Mouse (Mus musculus): ENCODE measurements around the gene Thsd7b.
"Not testable (repeated sequence)": the region's sequence is repeated elsewhere in the genome, so short reads cannot be mapped to it uniquely, and the experiment has no call there.

The Thsd7b gene

GRCm38 (mm10) chr1:129532206-129532605, 259.1 kb downstream of the Thsd7b start:
- DNase-seq = no peak

- no peak for DNase-seq
Measured at GRCm38 (mm10) chr1:129538508-129538907, 265.4 kb downstream of the Thsd7b start.

DNA sequence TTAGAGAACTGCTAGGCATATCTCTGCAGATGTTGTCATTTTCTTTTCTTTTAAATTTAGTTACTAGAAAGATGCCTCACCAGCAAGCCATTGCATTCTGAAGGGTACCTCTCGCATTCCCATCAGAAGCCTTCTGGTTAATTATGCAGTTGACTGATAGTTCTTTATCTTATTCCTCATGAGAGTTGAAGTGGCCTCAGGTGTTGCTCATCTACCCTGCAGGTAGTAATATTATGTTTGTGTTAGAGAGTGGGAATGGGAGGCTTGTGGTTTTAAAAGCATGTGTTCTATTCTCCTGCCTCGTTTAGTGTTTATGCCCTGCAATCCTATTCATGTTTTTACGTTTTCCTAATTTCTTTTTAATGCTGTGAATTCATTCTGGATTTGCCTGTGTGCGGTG, 265.9 kb downstream of the Thsd7b start:
- no peak for DNase-seq

GRCm38 (mm10) chr1:129540751-129541150, 267.6 kb downstream of the Thsd7b start:
- no peak for DNase-seq

DNA sequence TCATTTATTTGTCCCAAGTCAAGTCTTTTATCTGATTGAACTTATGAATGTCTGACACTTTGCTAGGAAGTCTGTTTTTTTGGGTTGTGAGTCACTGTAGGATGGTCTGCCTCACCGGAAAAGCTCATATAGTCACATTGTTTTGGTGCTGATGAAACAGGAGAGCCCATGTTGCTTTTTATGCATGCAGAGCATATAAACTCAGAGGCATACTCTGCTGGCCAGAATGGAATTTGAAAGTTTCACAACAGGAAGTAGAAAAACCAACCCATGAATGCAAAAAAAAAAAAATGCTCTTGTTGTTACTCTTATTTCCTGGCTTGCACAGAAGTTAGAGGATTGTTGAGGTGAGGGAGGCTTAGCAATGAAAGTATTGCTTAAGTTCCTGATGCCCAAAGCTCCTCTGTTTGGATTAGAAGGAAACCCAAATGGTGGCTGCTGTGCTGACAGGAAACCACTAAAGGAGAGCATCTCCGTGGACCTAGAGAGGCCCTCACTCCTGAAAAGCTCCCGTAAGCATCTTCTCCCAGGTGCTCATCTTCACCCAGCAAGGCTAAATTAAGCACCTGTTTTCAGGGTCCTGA, 269.6 kb downstream of the Thsd7b start:
- no peak for DNase-seq

DNA sequence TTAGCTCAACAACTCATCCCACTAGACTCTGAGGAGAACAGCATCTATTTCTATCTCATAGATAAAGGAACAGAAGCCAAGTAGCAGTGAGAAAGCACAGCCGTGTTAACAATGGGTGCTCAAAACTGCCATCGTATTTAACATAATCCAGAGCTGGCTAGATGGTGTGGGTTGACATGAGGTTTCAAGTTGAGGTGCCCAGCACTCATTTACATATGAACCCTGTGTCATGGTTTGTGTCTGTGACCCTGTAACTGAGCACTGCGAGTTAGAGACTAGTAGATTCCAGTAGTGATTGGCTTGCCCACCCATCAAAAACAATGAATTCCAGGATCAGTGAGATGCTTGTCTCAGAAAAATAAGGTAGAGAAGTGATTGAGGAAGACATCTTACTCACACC, 270.1 kb downstream of the Thsd7b start:
- DNase-seq = no peak

DNA sequence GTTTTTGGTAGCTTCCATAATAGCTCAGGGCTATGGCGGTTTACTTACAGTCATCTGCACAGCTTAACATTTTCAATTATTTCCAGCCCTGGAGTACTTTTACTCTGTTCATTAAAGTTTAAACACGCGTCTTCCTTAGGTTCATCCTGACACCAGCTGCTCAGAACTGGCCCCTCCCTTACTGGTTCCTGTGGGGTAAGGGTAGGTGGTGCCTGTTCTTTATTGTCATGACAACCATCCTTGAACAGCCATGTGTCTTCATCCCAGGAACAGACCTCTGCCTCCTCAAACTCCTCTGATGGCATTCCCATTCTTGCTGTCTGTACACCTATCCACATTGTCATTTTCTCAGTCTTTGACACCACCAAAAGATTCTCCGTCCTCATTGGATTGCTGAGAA, 285.0 kb downstream of the Thsd7b start:
- no peak for DNase-seq

DNA sequence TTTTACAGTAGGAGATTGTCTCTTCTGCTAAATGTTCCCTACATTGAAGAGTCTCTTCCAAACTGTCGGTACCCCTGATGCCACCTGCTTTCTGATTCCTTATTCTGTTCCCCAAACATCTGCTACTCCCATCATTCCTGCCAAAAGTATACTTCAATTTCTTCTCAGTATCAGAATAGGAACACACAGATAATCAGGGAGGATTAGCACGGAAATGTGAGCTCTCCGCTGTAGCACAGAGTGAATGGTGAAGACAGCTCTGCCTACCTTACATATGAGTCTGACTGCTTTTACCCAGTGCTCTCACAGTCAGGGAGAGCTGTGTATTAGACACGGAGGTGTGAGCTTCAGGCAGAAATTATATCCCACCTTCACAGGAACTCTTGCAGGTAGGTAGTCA, 286.0 kb downstream of the Thsd7b start:
- no peak for DNase-seq

DNA sequence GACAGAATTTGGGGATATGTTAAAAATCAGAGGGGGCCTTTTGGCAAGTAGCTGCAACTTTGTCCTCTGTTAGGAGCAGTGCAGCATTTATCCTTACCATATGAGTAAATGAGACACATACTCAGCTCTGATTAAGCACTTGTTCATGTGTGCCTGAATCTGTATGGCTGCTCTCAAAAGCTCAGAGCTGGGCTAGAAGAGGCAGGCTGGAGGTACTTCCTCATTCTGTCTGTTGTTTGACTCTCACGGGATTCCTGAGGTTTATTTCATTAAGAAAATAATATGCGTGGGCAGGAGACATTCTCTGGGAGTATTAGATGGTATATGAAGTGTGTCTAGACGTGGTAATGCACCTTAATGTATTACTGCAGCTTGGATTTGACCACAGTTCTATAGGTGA, 286.7 kb downstream of the Thsd7b start:
- DNase-seq = no peak

DNA sequence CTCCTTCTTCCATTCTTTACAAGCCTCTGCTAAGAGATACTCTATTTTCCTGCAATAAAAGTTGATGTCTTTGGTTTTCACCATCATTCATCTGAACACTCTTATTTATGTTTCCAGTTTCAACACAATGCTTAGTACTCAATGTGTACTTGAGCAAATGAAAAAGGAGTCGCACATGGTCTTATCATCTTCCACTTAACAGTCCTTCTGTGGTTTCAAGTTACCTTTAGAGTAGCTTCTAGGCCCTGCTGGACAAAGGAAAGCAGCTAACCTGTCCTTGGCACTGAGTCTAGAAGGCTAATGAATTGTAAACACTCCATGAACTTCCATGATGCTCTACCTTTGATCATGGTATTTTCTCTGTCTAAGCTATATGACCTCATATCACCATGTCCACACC, 289.6 kb downstream of the Thsd7b start:
- DNase-seq = no peak

DNA sequence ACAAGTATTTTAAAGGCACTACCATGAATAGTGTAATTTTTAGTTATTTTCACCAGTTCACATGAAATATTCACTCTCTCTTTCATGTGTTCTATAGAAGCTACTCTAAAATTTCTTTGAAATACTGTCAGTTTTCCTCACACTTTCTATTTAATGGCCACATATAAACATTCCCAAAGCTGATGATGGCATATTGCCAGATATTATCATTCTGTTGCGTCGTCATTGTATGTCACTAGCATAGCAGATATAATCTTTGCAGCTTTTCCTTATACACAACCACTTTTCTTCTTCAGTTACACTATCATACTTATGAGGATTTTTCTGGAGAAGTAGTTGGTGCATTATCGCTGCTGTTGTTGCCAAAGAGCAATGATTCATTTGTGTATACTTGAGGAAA, 297.4 kb downstream of the Thsd7b start:
- DNase-seq = no peak

- no peak for DNase-seq
Measured at GRCm38 (mm10) chr1:129579955-129580354, 306.9 kb downstream of the Thsd7b start.

GRCm38 (mm10) chr1:129586635-129587034, 313.5 kb downstream of the Thsd7b start:
- DNase-seq = no peak

DNA sequence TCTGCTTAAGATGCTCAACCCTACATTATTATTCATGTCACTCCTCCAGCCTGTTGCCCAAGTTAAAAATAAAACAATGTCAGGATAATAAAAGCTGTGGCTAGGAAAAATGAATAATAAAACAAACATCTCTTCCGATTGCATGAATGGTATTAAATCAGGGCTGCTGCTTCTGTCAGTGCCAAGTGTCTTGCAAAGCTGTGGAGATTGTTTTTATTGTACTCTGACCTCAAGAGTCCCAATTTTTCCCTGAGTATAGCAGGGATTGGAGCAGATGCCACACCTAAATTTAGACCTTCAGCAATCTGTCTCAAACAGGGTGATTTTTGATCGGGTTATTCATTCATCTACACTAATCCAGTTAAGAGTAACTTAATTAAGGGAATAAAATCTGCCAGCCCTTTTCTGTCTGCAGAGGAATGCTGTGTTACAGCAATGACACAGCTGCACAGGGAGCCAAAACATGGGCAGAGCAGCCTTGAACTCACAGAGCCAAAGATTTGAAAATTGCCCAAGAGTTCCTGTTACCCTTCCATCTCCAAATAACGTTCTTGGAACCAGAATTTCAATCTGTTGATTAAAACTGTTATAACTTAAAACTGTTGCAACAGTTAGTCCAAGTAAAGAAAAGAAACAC, 316.4 kb downstream of the Thsd7b start:
- DNase-seq = no peak

DNA sequence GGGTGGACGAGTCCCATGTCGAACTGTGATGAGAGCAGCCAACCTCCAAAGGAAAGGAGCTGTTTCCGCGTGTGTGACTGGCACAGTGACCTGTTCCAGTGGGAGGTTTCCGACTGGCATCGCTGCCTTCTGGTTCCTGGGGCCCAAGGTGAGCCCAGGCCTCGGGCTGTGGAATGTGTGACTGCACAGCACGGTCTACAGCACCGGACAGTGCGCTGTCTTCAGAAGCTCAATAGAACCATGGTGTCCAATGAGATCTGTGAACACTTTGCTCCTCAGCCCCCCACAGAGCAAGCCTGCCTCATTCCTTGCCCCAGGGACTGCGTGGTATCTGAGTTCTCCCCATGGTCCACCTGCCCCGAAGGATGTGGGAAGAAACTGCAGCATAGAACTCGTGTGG, 322.3 kb downstream of the Thsd7b start:
- DNase-seq = no peak

DNA sequence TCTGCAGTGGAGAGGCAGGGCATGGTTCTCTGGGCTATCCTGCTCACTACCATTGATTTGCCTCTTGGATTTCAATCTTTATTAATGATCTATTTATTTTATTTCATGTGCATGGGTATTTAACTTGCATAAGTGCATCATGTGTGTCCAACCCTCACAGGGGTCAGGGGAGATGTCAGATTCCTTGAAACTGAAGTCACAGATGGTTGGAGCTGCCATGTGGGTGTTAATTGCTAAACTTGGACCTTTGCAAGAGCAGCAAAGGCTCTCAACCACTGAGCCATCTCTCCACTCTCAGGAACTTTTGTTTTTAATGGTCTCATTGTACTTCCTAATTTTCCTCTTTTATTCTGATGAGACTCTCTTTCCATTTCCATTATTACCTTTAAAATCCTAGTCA, 327.8 kb downstream of the Thsd7b start:
- DNase-seq = no peak

- no peak for DNase-seq
Measured at GRCm38 (mm10) chr1:129602284-129602683, 329.2 kb downstream of the Thsd7b start.

DNA sequence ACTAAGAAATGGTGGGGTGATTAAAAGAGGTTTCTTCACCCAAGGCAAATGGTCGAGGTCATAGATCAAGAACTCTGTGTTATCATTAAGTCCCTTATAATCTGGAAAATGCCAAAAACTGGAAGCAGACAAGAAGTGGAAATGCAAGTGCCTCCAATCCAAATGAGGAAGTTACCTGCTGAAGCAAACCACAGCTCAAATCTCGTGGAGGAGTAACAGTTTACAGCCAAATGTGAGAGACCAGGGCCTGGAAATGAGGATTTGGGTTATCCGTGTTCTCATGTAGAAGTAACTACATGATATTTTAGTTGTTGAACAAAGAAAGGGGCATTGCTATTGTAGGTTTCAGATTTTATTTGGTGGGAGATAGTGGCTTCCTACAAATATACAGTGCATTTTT, 335.3 kb downstream of the Thsd7b start:
- no peak for DNase-seq

GRCm38 (mm10) chr1:129616080-129616479, 343.0 kb downstream of the Thsd7b start:
- no peak for DNase-seq

DNA sequence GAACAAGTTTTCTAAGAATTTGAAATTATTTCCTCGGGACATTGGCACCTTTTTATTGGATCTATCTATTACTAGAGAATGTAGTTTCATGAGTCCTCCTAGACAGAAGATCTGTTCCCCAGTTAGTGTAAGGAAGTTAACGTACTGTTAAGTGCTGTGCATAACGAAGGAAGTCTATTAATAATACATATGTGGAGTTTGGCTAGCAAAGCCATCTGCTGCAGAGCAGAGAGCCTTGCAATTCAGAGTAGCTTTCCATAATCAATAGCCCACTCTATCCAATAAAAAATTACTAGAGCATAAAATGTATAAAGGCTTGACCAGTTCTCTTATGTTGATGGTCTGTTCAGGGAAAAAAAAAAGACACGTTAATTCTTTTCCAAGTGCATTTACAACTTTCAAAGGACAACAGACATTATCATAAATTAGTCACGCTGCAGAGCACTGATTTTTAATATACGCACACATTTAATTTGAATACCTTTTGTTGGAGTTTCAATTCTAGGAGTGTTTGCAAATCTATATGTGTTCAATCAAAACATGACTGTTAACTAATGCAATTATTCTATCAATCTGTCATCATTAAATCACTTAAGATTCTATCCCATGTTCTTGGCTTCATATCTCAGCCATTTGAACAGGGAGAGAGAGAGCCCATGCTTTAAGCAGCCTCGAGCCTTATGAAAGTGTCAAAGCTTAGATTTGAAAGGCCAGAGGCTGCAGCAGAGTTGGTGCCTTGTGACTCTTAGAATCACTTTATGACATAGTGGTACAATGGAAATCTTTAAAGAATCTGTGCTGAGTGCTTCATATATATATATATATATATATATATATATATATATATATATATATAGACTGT, 346.6 kb downstream of the Thsd7b start:
- DNase-seq = no peak

DNA sequence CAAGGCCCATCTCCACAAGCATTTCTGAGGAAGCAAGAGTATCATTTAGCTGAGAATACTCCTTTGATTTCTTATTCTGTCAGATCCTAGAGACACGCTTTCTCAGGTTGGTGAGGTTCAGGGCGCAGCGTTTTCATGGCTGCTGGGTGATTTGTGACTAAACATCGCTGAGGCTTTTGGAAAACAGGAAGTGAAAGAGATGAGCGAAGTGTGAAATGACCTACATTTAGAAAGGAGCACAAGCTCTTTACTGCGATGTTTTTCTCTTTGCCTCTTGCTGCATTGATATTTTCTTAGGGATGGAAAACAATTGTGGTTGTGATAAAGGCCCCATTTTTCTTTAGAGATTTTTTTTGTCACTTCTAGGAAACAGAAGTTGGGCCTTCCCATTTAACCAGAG, 351.4 kb downstream of the Thsd7b start:
- no peak for DNase-seq

DNA sequence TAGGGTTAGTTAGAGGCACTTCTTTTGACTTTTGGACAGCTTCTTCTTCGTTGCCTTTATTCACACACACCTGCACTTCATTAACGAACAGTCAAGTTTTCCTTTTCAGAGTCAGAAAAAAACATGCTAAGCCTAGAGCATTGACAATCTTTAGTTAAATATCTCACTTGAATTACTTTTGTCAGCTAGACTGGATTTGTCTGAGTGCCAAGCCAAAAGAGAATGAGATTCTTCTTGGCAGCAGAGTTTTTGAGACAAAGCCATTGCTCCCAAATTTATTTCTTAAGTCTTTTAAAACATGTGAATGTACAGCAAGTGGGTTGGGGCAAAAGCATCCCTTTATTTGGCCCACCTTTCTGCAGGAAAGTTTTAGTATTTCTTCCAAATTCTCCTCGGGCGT, 362.0 kb downstream of the Thsd7b start:
- no peak for DNase-seq

- DNase-seq = no peak
Measured at GRCm38 (mm10) chr1:129644252-129644861, 371.3 kb downstream of the Thsd7b start.

GRCm38 (mm10) chr1:129651448-129651847, 378.3 kb downstream of the Thsd7b start:
- DNase-seq = not testable (repeated sequence)
